Mouse (Mus musculus) frontal cortex, postnatal 10 days (tissue): ENCODE data around the gene En1.
A peak's percentile ranks its signal among the peaks of the same experiment; 100 is the strongest.

Experiments used
- DNase-seq, 2 experiments: peaks; one replicate each; pipeline ENCODE4 v3.0.0; 2022; ENCODE audit warnings: low spot score in 2 of 2, mixed read lengths in 1 of 2

The En1 gene

DNA sequence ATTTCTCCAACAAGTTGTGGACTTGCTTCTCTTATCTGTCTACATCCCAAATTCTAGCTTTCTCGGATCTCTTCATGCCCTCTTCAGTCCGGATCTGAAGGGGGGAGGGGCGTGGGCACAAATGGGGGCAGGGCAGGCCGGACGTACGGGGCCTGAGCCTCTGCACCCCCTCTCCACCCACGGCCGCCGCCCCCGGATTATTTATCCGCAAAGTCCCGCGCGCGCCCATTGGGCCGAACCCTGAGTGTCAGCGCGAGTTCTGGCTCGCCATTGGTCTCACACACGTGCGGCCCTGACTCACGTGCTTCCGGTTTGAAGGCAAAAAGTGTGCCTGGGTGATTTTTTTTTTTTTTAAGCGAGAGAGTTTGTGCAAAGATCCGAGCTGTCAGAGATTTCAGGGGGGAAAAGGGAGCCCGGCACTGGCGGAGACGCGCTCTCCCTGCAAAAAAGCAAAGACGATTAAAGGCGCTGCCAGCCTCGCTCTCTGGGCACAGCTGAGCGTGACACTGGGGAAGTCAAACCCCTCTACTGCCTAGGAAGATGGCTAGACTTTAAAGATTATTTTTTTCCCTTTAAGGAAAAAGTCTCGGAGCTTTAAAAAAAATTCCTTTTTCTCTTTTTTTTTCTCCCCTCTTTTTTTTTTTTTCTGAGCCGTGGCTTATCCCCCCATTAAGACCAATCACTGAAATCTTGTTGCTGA, at the start of gene En1:
Gene En1 (plus strand): TSS at position 388 of the 700 bp plus-strand sequence.
- DNase-seq, result no peak

- DNase-seq, result no peak
Measured at GRCm38 (mm10) chr1:120556926-120557846, 45.0 kb upstream of the En1 start.

DNA sequence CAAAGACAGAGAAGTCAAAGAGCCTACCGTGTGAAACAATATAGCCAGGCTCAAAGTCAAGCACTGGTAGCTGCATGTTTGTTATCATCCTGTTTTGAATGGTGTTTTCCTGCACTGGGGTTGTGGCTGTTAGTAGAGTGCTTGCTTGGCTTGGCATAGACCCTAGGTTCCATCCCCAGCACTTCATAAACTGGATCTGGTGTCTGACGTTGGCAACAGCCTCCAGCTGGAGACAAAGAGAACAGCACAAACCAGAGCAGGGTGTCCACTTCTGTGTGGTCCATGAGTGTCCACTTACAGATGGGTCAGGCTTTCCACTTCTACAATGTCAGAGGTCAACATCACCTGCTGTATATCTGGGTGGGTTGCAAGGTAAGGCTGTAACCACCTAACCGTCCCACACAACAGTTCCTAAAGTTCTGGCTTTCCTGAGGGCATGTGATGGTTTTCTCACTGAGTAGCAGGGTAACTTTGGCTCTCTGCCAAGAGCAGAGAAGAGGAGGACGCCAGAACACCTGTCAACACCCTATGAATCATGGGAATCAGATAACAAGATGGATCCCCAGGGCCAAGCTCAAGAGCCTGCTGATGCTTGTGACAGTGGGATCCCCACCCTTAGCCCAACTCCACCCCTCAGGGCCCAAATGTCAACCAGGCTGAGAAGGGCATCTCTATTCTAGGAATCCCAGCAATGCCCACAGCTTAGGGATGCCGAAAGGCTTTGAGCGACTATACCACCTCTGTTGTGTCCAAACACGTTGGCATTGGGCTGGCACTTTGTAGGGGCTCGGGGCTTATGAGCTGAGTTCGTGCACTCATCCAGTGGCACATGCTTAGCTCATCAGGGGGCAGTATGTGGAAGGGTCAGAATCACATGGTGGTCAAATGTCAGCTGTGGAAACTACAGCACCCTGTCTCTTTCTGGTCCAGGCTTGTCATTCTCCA, 43.6 kb upstream of the En1 start:
- DNase-seq, result no peak

GRCm38 (mm10) chr1:120559911-120560310, 42.3 kb upstream of the En1 start:
- DNase-seq, result no peak

DNA sequence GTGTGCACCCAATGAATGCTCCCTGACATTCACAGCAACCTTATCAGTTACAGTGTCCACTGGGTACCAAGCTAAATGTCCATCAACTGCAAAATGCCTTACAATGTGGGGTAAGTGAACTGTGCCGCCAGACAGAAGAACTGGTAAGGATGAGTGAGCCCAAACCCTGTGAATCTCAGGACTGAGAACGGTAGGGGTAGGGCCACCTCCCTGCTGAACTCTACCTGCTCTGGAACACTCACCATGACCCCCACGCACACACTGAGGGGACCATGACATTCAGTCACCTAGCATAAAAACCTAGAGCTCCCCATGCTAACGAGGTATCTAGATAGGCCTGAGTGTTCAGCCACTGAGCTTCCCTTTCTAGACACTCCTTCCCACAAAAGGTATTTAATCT, 20.9 kb upstream of the En1 start:
- no peak for DNase-seq

GRCm38 (mm10) chr1:120585481-120585880, 16.7 kb upstream of the En1 start:
- no peak for DNase-seq

GRCm38 (mm10) chr1:120586500-120587110, 15.6 kb upstream of the En1 start:
- DNase-seq, result peak in 1 of 2 experiments; percentile 69

GRCm38 (mm10) chr1:120587431-120587830, 14.8 kb upstream of the En1 start:
- no peak for DNase-seq

DNA sequence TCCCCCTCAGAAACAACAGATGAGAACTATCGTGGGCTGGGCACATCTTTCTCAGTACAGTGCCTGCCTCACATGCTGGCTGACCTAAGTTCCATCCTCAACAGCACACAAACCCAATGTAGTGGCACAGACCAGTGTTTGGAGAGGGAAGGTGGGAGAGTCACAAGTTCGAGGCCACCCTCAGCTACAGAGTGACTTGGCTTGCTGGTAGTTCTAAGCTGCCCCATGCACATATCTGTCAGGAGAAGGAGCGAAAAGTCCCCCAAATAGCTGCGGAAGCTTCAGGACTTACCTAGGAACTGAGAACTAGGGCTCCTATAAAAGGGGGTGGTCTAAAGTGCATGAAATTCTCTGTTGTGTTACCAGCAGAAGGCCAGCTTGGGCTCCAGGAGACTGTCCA, 14.3 kb upstream of the En1 start:
- DNase-seq, result no peak

- DNase-seq, result no peak
Measured at GRCm38 (mm10) chr1:120588362-120589027, 13.7 kb upstream of the En1 start.

GRCm38 (mm10) chr1:120593236-120593919, 8.8 kb upstream of the En1 start:
- no peak for DNase-seq

DNA sequence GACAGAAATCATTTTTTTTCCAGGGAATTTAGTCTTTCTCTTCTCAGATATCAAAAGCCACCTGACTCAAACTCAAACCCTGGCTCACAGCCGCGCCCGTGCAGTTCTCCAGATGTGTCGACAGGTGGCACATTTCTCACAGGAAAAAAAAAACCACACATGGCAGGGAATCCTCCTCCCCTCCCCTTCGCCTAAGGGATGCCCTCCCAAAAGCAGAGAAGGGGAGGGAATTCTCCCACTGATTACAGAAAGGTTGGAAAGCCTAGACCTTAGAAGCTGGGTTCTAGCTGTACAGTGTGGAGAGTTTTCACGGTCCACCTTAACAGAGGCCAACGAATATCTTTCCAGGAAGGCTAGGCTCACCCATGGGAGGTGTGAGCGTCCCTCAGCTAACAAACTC, 7.6 kb upstream of the En1 start:
- DNase-seq, result no peak

- no peak for DNase-seq
Measured at GRCm38 (mm10) chr1:120595471-120596240, 6.6 kb upstream of the En1 start.

- no peak for DNase-seq
Measured at GRCm38 (mm10) chr1:120596319-120596718, 5.9 kb upstream of the En1 start.

- DNase-seq, result no peak
Measured at GRCm38 (mm10) chr1:120596784-120597183, 5.4 kb upstream of the En1 start.

DNA sequence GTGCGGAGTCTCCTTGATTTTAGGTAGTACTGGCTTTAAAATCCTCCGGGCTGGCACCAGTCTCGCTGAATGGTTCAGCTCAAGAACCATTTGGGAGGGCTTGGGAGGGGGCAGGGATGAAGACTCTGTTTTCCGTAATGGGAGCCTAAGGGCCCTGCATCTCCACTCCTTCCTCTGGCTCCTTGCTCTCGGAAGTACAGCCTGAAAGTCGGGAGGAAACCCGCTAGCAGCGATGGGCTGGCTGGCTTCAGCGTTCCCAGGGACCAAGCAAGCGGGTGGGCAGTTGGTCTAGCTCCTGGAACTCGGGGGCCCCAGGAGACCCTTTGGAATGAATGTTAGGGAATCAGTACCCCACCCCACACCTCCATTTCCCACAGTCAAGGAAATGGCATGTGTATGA, 4.9 kb upstream of the En1 start:
- no peak for DNase-seq

DNA sequence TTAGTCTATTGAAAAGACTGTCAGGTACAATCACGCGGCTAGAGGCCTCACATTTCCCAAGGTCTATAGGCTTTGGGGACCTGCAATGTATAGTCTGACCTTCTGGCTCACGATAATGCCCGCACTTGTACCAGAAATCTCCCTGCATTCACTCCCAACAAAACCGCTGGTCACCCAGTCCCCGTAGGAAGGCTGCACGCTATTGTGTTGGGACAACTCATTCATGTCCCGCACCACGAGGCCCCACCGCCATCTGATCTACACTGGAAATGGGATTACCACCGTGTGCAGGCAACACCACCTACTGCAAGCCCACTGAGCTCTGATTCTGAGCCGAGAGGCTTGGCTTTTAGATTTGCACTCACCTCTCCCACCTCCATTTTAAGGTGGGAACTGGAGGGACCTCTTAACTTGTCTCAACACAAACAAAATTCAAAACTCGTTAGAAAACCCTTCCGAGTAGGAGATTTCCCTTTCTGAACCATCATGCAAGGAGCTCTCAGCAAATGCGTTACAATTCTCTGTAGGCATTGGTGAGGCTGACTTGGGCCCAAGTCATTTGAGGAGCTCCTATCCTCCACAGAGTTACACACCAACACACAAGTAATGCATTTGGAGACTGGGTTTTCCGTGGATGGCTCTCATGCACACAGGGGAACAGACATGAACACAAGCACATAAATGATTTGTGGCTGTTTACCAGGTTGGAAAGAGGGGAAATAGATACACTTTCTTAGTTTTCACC, 3.9 kb upstream of the En1 start:
- DNase-seq, result no peak

DNA sequence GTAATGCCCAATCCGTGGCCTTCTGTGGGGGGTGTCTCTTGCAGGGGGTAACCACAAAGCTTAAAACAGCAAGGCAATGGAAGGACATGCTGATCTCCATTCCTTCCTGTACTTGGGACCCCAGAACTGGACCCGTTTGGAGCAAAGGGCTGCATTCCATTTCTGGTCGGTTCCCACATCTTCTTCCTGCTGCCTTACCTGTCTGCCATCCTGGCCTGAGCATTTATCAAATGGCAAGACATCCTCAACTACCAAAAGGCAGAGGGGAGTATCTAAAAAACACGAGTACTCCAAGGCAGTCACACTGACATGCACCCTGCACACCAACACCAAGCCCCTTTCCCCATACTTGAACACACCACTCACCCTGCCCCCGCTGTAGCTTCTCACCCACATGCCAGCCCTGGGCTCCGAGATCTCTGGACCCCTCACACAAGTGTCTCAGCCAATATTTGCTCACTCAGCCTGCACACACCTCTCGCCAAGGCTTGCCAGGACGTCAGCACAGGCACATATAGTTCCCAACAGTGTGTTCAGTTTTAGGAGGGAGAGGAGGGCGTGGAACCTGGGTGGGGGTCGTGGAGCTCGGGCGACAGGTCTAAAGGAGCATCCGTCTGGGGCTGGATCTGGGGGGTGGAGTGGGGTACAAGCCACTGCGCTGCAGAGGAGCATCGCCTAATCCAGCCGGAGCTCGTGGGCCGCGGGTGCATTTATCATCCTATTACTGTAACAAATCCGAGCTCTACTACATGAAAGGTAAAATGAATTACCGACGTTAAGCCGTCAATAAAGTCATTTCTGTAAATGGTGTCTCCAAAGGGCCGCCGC, 2.7 kb upstream of the En1 start:
- no peak for DNase-seq
